Mouse (Mus musculus) left cerebral cortex, postnatal 14 days (tissue): Measurements from ENCODE around the gene Lrrc28. TPM values are rescaled to one million over a fixed set of nuclear protein-coding genes. Genes with fewer than 3 reads are reported as not detected.

Experiments
- DNase-seq, 2 experiments: peaks; one replicate each; pipeline ENCODE4 v3.0.0; 2021 to 2022; ENCODE audit warnings: low spot score in 2 of 2, mixed read lengths in 1 of 2
- intact Hi-C: fragments of 180-260 bp; cut with DNase I; formaldehyde crosslinking; loops from one replicate; pipeline ENCODE4 v1.15.1; 2025
- total RNA-seq, 2 experiments: library from RNA; stranded (reverse); gene quantifications; 2 replicates each; pipeline ENCODE4 v1.2.3; 2021

The Lrrc28 gene
- total RNA-seq, 2 experiments from 2014 or later: 34.1 to 34.8 TPM

GRCm38 (mm10) chr7:67468802-67469408, 176.2 kb downstream of the Lrrc28 start:
- intact Hi-C loops: no loop called here
- DNase-seq: no peak

GRCm38 (mm10) chr7:67468180-67468579, 176.9 kb downstream of the Lrrc28 start:
- intact Hi-C loops: no loop called here
- DNase-seq: no peak

- DNase-seq: no peak
- intact Hi-C loops: no loop called here
These were observed 178.7 kb downstream of the Lrrc28 start for GRCm38 (mm10) chr7:67466322-67466721.

- intact Hi-C loops: loop anchor here (5.0 kb wide), 1 partner anchor 92 kb away; the partner anchor contains the start of gene Mef2a
- no peak for DNase-seq
These were observed 180.4 kb downstream of the Lrrc28 start for GRCm38 (mm10) chr7:67464633-67465032.

GRCm38 (mm10) chr7:67463565-67463964, 181.5 kb downstream of the Lrrc28 start:
- intact Hi-C loops: loop anchor here (5.0 kb wide), 1 partner anchor 91 kb away; the partner anchor contains the start of gene Mef2a
- no peak for DNase-seq

Other genes with a start within 250 kb of the Lrrc28 start
- 1 to 10 TPM; 7.8 to 9.7 TPM for gene Ttc23, start 2.1 kb upstream of the Lrrc28 start, total RNA-seq
- gene Synm, start 114.5 kb upstream of the Lrrc28 start, total RNA-seq: 10 to 100 TPM; 20.9 to 23.0 TPM